Mouse (Mus musculus) inflammation-experienced regulatory T-cells, adult 6 months (primary cell): Measurements from ENCODE around the gene Rad51b. TPM values are rescaled to one million over a fixed set of nuclear protein-coding genes. Genes with fewer than 3 reads are reported as not detected.

Experiments used
- ATAC-seq: one replicate; pipeline ENCODE4 v1.8.0; 2017
- polyA plus RNA-seq, 3 experiments: library from polyadenylated mRNA; unstranded; fragments of 100-300 nt; shearing (Covaris generic); gene quantifications; one replicate each; pipeline ENCODE4 v1.2.1; 2017

Gene Rad51b
- polyA plus RNA-seq, 3 experiments from 2014 or later, result 1.2 to 4.0 (median 3.4) TPM

DNA sequence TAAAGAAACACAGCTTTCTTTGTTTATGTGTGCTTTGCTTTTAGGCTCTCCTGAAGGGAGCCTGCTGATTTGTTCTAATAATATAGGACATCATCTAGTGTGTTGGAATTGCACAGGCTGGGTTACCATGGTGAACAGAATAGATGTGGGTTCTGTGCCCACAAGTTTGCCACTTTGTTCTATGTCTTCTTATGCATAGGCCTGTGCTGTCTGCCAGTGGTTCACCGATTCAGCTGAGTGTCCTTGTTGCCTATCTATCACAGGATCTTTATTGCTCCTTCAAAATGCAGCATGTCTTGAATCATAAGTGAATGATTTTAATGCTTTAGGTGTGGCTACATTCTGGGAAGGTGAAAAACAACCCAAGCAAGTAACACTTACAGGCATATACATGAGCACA is 201.2 kb downstream of the Rad51b start:
- no peak for ATAC-seq

DNA sequence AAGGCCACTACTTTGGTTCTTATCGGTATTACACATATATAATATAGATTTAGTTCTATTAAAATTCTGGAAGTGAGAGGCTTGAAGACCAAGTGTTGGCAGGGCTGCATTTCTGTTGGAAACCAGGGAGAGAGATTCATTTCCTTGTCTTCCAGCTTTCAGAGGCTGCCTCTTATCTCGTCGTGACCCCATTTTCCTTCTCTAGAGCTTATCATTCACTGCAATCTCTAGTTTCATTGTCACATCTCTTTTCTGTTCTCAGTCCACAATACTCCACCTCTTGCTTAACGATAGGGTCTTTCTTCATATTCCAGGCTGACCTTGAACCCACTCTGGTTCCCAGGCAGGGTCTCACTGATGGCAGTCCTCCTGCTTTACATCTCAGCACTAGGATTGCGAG is 202.7 kb downstream of the Rad51b start:
- no peak for ATAC-seq

DNA sequence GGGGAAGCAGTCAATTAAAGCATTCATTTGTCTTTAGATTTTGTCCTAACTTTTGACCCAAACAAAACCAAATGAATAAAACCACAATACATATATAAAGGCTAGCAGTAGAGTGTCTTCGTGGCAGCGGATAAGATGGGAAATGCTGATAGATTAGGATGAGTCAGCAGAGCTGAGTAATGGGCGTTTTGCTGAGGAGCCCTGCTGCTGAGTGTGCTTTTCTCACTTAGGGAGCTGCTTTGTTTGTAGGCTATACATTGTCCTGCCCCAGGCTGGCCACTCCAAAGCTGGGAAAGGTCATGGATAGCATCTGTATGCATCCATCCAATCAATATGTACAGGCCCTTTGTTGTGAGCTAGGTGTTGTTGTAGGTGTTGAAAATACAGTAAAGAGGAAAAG is 204.8 kb downstream of the Rad51b start:
- ATAC-seq, result no peak

DNA sequence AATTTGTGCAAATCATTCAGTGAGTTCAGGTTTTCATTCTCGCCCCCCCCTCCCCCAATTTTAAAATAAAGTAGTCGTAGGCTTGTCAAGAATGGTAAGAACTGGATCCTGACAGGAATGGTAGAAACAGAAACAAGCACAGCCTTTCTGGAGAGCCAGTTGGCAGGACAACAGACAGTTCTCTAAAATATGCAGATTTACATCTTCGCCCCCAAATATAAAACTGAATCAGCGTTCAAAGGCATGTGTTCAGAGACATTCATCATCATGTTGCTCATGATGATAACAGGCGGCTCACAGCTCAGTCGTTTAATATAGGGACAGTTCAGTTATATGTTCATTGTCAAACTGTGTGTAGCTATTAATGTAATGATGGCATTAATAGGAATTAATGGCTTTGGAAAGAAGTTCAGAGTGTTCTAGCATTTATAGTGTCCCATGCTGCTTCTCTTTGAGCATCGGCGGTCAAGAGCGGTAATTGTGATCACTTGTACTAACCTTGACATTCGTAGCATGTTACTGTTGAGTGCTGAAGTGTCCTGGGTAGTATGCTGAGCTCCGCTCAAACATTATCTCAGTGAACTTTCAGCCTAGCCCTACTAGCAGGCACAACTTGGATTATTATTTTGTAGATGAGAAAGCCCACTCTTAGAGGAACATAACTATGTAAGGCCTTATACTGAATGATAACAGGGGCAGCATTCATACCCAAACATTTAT is 205.9 kb downstream of the Rad51b start:
- no peak for ATAC-seq

DNA sequence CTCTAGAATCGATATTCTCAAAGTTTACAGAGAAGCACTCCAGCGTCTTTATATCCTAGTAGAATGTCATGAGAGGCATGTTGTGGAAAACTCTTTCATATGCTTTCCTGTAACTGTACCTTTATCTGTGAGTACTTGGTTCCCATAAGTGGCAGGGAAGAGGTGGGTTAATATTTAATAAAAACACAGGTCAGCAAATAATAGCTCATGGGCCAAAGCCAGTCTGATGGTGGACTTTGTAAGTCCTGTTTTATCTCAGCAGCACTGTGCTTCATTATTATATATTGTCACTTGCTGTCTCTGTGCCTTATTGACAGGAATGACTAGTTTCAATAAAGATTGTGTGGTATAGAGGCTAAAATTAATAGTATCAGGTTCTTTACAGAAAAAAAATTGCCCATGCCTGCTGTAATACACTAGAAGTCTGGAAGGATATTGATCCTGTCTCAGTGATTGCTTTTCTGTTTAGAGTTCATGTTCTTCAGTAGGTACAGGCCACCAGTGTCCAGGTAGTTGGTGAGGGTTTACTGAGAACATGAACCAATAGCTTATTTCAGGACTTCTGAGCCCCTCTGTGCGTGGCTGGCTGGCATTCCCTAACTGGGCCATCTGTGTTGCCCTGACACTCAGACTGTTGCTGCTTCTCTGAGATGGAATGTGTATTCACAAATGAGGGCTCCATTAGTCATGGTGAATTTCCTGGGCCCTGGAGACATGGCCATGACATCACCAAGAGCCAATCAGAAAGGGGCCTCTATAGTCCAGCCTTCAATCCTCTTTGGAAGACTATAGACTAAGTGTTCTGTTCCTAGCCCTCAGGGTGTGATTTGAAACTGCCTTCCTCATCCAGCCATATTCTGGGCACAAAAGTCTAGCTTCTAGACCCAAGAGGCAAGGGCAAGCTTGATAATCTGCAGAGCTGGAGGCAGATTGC is 206.8 kb downstream of the Rad51b start:
- ATAC-seq, result no peak

DNA sequence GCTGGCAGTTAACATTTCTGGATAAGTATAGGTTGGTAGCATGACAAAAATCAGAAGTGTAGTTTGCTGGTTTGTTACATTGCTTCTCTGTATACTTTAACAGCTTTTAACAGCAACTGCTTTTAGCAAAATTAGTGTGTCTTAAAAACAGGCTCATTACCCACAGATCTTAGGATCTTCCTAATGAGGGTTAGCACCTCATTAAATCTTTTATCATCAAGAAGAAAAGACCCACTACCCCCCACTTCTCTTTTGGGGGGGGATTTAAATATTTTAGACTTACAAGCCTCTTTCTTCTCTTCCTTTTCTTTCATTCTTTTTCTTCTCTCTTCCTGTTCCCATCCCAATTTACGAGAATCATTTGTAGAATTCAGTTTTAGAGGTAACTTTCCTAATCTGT is 207.6 kb downstream of the Rad51b start:
- ATAC-seq, result no peak

DNA sequence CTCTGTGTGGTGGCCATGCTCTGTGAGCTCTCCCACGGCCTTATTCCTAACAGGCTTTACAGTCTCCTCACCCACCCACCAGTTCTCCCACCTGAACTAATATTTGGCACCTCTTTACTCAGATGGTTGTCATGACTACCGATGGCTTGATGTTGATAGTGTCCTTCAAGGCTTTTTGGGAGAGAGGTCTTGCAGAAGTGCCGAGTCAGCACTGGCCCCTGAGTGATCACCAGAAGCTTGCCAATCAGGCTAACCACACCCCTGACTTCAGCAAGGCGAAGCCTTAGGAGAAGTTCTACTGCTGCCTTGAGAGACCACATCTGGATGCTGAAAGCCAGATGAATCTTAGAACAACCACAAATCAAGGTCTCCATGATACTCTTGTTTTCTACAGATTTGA is 209.3 kb downstream of the Rad51b start:
- ATAC-seq, result no peak

DNA sequence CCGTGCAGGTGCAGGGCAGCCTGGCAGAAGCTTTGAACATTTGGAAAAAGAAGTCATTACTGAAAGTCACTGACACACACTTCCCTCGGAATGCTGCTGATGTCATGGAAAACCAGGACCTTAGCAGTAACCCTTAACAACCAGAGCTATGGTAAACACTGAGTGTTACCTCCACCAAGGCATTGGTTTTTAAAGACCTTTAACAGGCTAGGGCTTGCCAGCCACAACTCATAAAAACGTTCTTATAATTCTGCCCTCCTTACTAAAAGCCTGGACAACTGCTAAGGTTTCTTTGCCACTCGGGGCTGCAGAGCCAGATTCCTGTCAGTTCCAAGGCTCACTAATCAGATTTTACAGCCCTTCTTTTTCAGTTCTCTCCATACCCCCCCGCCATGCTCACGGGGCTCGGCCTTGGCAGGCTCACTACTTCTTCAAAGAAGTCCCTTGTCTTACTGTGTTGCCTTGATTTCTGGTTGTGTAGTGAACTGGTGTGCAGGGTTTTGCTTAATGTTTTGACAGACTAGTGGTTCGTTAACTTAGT is 210.1 kb downstream of the Rad51b start:
- no peak for ATAC-seq

DNA sequence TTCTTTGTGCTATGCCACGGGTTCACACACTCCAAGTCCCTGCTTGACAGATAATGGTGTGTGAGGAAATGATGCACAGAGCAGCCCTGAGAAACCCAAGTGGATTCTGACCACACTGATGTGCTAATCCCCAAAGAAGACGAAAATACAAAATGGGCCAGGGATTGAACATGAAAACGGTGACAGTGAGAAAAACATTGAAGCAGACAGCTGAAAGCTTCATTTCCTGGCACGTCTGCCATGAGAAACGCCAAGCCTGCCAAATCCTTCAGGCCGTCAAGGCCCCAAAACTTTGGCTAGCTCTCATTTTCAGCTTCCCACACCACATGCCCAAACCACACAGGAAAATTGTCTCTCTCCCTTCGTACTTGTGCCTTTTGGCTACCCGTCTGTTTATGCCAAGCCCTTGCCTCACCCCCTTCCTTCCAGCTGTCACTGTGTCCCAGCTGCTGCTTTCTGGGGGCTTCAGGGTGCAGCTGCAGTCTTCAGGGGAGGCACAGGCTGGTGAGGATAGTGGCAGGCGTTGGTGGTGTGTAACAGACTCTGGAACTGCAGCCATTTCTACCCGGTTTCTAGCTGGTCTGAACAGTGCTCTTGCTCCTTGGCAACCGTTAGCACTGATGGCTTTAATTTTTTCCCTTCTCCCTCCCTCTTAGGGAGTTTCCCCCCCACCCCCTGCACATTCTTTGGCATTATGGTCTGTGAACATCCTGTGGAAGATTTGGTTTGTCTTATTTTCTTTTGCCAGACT is 214.5 kb downstream of the Rad51b start:
- ATAC-seq, result no peak

DNA sequence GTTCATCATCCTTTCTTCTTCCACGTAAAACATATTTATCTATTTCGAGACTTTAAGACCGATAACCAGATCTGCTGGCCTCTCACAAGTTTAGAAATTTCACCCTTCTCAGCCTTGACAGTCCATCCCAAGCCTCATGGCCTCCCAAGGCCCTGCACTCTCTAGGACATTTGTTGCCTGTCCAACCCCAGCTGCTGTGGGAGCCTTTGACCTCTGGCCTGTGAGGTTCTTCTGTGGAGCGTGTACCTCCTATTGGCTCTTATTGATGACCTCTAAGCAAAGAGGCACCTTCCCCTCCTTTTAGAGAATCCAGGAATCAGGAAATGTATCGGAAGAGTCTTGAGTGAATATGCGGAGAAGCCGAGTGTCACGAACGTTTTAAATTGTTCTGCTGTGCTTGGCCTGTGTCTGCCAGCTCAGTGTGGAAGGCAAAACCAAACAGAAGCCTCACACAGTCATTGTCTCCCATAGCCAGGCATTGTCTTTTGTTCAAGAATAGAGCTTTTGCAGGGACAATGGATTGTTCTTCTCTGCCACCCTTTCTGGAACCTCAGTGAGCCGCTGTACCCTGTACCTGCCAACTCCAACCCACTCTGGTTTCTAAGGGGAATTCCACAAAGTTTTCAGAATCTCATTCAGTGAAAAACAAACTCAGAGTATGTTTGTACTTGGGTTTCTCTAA is 215.3 kb downstream of the Rad51b start:
- ATAC-seq, result no peak

DNA sequence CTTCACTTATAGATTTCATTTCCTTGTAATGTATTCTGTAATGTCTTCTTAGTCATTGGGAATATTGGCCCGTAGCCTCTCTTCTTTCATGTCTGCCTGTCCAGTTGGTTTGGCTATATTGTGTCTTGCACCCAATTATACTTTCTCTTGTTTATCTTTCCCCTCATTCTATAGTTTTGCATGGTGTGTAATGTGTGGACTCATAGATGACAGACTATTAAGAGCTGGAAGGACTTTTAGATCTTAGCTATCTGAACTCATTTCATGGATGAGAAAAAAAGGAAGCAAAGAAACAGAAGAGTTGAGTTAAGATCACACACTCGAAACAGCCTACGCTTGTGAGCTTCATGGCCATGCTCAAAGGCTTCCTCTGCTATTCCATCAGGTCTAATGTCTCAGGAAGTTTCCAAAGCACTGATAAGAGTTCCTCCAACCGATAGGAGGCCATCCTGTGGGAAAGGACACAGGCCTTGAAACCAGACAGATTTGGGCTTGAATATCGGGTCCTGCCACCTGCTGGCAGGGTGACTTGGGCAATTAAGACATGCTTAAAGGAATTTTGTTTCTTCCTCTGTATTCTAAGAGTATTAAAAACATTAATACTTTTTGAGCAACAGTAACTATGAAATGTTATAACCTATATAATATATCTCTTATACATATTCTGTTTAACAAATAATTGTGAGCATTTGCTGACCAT is 216.1 kb downstream of the Rad51b start:
- ATAC-seq, result no peak

DNA sequence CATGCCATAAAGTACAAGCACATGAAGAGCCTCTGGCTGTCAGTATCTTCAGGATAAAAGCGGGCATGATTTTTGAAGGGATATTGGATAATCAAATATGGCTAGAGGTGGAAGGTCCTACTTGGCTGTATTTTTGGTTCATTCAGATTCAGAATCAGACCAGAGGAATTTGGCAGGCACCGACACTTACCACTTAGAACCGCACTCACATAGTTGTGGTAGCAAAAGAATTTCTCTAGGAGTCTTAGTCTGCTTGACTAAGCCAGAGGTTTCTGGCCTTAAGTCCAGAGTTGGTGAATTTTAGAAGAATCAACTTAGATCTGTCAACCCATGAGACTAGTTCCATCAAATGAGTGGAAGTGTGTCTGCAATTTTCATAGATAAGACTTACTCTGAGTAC is 217.6 kb downstream of the Rad51b start:
- ATAC-seq, result no peak

DNA sequence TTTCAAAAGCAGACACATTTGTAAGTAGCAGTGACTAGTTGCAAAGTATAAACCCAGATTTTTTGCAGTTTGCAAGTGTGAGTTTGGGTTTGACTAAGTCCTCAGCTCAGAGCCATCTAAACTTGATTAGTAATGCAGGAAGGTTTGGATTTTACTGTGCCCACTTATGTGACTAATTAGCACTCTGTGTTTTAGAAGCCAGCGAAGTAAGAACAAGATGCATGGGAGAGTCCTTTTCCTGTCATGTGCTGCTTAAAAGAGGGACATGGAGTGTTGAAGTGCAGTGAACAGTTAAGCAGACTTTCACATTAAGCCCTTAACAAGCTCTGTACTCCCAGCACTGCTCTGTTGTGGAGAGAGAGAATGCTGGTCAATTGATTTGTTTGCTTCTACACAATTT is 225.3 kb downstream of the Rad51b start:
- ATAC-seq, result no peak

DNA sequence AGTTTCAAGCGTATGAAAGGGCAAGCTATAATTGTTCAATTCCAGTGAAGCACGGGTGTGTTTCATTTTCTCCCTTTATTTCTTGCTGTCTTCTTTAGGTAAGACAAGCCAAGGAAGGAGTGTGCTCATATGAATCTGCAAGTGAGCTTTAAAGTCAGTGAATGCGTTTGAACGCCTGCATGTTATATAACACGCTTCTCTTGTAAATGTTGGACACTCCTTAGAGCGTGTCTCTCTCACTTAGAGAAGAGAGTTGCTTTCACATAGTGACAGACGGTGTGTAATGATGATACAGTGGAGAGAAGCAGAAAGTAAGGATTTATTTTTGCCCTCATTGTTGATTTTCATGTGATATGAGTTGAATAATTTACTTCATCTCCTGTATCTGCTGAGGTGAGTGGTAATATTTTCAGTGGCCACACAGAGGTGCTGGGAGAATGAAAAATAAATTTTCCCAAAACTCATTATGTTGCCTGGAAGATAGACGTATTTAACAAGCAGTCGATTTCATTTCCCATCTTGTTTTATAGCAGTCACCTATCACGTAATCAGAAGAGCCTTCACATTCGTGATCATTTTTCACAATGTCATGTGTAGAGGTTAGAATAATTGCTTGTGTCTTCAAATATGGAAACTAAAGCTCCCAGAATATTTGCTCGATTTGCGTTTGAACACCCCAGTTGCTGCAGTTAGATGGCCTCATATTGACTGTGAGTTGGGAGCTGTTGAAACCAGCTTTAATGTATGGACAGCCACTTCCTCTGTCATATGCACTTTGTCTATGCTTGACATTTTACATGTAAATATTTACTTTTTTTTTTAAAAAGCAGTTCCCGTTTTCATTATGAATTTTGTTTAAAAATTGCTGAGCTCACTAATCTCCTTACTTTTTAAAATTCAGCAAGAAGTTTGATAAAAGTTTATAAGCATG is 228.1 kb downstream of the Rad51b start:
- ATAC-seq, result no peak

DNA sequence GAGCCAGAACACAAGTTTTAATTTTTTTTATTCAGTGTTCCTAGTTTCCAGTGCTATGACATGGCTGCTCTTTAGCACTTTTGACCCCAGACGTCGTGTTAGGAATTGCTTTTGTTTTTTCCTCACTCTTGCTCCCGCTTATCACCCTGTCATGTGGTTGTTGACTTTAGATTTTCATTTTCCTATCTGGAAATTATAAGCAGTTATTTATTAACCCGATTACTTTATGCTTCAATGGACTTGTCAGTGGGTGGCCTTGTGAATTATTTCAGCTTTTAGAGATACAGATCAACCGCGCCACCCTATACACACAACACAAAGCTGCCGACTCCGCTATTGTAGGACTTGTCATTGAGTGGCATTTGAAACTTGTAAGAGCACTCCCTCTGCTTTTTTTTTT is 228.8 kb downstream of the Rad51b start:
- no peak for ATAC-seq

DNA sequence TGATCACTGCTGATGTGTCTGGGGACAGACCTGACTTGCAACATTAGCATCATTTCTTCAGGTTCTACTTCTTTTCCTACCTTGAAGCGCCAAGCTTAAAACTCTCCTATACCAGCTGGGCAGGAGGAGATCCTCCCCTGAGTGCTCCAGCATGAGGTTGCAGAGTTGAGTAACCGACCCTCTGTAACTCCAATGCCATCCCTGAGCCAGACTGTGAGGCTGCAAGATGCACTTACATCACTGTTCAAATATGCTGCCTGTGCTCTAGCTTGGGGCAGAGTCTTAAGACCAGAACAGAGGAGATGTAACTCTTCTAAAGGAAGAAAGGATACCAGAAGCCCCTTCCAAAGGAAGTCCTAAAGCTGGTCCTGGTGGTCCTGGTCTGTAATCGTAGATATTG is 230.1 kb downstream of the Rad51b start:
- no peak for ATAC-seq

DNA sequence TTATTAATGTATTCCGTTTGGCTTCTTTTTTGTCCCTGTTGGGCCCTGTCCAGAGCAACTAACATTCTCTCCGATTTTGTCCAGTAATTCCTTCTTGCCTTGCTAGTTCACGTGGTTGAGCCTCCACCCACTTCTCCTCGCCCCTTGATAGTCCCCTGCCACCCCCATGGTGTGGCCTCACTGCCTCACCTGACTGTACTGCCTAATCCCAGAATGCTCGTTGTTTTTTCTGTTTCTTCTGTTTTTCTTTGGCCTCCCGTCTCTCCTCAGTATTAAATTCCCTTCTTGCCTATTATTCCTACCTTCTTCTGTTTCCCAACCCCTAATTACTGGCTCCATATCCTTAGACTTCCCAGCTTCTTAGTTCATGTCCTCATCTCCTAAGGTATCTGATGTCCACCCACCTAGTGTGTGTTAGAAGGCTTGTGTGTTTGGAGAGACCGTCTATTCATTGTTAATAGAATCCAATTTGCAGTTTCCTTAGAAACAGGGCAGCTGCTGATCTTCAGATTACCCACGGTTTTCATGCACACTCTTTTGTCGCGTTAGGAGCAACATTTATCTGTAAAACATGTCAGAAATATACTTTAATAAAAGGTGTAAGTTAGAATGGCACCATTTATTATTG is 233.3 kb downstream of the Rad51b start:
- no peak for ATAC-seq

DNA sequence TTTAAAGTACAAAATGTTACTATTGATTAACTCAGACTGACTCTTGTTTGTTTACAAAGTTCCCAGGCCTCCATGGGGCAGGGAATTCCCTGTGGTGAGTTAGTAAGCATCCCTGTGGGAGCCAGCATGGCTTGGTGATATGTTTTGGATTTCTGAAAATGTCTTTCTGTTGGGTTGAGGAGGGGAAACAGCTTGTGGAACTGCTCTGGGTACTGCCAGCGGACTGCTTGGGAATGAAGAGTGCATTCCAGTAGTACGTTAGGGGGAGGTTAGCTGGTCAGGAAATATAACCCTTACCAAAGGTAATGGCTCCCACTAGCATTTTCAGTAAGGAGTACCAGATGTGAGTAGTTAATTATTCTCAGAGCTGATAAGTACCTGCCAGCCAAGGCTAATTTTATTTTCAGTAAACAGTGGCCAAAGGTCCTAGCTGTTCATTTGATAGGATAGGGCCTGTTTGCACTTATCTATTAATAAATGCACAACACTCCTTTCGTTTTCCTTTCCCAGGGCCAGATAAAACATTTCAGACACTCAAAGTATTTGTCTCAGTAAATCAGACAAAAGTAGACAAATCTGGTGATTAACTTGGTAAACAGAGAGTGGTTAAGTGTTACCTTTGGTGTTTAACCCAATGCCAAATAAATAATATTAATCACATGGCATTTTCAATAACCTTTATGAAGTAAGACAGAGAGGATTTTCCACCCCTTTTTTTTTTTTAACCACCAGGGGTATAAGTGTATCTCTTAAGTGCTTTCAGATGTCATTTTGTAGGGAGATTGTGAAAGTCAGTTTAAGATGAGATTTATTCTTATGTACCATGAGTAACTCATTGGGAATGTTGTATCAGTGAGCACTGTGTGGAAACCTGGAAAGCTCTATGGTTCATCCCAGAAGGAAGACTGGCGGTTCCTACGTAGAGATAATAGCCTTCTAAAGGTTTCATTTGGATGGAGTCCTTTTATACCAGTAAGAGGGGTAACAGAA is 235.0 kb downstream of the Rad51b start:
- ATAC-seq, result no peak

DNA sequence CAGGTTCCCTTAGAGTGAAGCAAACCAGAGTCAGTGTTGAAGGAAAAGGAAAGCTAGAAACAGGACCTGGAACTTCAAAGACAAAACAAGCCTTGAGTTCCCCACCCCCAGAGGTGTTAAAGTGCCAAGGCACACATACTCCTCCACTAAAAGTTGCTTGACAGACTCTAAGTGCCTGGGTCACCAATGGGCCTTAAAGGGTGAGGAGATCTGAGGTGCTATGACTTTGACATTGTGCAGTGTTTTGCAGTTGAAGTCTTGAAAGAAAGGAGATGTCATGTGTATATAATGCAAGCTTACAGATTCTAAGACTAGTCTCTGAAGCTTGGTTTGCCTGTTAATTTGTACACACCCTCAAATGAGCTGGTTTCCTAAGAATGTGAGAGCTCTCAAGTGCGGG is 237.7 kb downstream of the Rad51b start:
- no peak for ATAC-seq
